Mouse (Mus musculus): ENCODE measurements around the gene Itgal.
"Not testable (repeated sequence)": the region's sequence is repeated elsewhere in the genome, so short reads cannot be mapped to it uniquely, and the experiment has no call there.

Itgal gene

GRCm38 (mm10) chr7:127361449-127361848, 65.4 kb downstream of the Itgal start:
- in situ Hi-C loops (cut with MboI; ENCODE audit: low pct_unique_long_range_greater_than_20kb in 1 of 2, low sequenced_read_pairs in 2 of 2, unreplicated experiment in 1 of 2), result loop anchor here in 1 of 2 experiments (5.0 kb wide), 1 partner anchor 41 kb away; no protein-coding TSS in a partner anchor

- in situ Hi-C loops (cut with MboI; ENCODE audit: low pct_unique_long_range_greater_than_20kb in 1 of 2, low sequenced_read_pairs in 2 of 2, unreplicated experiment in 1 of 2), result loop anchor here in 1 of 2 experiments (5.0 kb wide), 1 partner anchor 40 kb away; no protein-coding TSS in a partner anchor
These were observed 66.4 kb downstream of the Itgal start for GRCm38 (mm10) chr7:127362418-127362817.

- in situ Hi-C loops (cut with MboI; ENCODE audit: low pct_unique_long_range_greater_than_20kb in 1 of 2, low sequenced_read_pairs in 2 of 2, unreplicated experiment in 1 of 2), result loop anchor here in 1 of 2 experiments (5.0 kb wide), 1 partner anchor 39 kb away; no protein-coding TSS in a partner anchor
These were observed 67.4 kb downstream of the Itgal start for GRCm38 (mm10) chr7:127363475-127363921.

DNA sequence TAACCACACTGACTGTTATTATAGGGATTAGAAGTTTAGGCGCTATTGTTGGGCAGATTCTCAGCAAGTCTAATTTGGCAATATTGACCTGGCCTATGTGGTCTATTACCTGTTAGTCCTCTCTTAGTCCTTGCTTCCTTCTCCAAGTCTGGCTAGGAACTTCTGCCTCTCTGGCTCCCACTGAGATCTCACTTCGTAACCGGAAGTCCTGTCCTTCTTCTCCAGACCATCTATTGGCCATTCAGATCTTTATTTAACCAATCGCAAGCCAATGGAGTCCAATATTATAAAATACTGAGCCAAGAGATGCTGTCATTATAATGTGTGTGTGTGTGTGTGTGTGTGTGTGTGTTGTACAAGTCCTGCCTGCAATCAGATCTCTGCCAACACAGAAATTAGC, 68.1 kb downstream of the Itgal start:
- in situ Hi-C loops (cut with MboI; ENCODE audit: low pct_unique_long_range_greater_than_20kb in 1 of 2, low sequenced_read_pairs in 2 of 2, unreplicated experiment in 1 of 2), result loop anchor here in 1 of 2 experiments (5.0 kb wide), 1 partner anchor 38 kb away; no protein-coding TSS in a partner anchor

DNA sequence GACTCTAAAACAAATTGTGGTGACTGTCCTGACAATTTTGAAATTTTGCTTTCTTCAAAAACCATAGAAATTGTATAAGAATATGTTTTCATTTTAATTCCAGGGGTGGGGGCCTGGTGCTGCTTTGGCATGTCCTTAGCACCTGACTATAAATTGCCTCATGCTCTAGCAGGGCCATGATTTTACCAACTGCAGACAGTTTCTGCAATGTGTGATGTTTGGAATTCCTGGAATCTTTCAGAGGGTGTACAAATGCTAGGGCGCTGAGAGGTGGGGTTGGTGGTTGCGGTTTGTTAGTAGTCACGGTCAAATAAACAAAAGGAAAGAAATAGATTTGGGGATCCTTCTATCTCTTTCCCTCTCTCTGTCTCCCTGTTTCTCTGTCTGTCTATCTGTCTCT, 70.2 kb downstream of the Itgal start:
- in situ Hi-C loops (cut with MboI; ENCODE audit: low pct_unique_long_range_greater_than_20kb in 1 of 2, low sequenced_read_pairs in 2 of 2, unreplicated experiment in 1 of 2), result no loop called here

DNA sequence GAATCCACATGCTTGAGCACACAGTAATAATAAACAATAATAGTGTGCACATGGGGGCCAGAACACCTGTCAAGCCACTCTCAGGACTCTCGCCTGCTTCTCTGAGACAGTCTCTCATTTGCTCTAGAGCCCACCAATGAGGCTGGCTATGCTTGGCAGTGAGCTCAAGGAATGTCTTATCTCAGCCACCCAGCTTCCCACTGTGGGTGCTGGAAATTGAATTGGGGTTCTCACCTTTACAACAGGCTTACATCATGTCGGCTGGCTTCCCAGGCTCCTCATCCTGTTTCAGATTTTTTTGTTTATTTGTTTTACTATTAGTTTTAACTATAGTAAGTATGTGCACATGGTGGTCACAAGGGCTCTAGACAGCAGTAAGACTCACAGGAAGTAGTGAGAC, 75.2 kb downstream of the Itgal start:
- in situ Hi-C loops (cut with MboI; ENCODE audit: low pct_unique_long_range_greater_than_20kb in 1 of 2, low sequenced_read_pairs in 2 of 2, unreplicated experiment in 1 of 2), result no loop called here

- in situ Hi-C loops (cut with MboI; ENCODE audit: low pct_unique_long_range_greater_than_20kb in 1 of 2, low sequenced_read_pairs in 2 of 2, unreplicated experiment in 1 of 2), result not testable (repeated sequence)
These were observed 75.8 kb downstream of the Itgal start for GRCm38 (mm10) chr7:127371870-127372269.

- in situ Hi-C loops (cut with MboI; ENCODE audit: low pct_unique_long_range_greater_than_20kb in 1 of 2, low sequenced_read_pairs in 2 of 2, unreplicated experiment in 1 of 2), result not testable (repeated sequence)
These were observed 79.5 kb downstream of the Itgal start, which contains the start of gene Zfp747 for GRCm38 (mm10) chr7:127375271-127376245. Zfp747 (minus strand) TSS chr7:127376050.

- in situ Hi-C loops (cut with MboI; ENCODE audit: low pct_unique_long_range_greater_than_20kb in 1 of 2, low sequenced_read_pairs in 2 of 2, unreplicated experiment in 1 of 2), result no loop called here
These were observed 82.4 kb downstream of the Itgal start for GRCm38 (mm10) chr7:127378310-127378921.

Data from mouse embryonic stem cell (cell line).